Mouse (Mus musculus) C2C12 (cell line): ENCODE results near the gene Spsb4. TPM values are rescaled to one million over a fixed set of nuclear protein-coding genes. Genes with fewer than 3 reads are reported as not detected.

Experiments used
- H3K27me3 ChIP-seq: one replicate; pipeline ENCODE4 v1.6.1; 2011; ENCODE audit not compliant: control insufficient read depth, insufficient read depth, insufficient read length
- H3K36me3 ChIP-seq: one replicate; pipeline ENCODE4 v1.6.1; 2011; ENCODE audit not compliant: control insufficient read depth, insufficient read depth
- H3K4me3 ChIP-seq: one replicate; pipeline ENCODE4 v1.5.1; 2011; ENCODE audit warnings: mild to moderate bottlenecking, control low read depth; ENCODE audit not compliant: poor library complexity, insufficient read depth, severe bottlenecking
- H3K79me2 ChIP-seq: one replicate; pipeline ENCODE4 v1.6.1; 2011; ENCODE audit not compliant: control insufficient read depth, insufficient read depth
- H3K79me3 ChIP-seq: one replicate; pipeline ENCODE4 v1.6.1; 2011; ENCODE audit warnings: low read depth, control low read depth
- H3ac ChIP-seq: one replicate; pipeline ENCODE3; 2011; ENCODE audit warnings: low read depth; ENCODE audit not compliant: control insufficient read depth, insufficient read length
- CEBPB ChIP-seq: IDR thresholded peaks from one replicate; pipeline ENCODE4 v1.6.1; 2011; ENCODE audit warnings: low read depth, mild to moderate bottlenecking, control low read depth, moderate library complexity
- CTCF ChIP-seq: IDR thresholded peaks from one replicate; pipeline ENCODE4 v1.5.1; 2011; ENCODE audit not compliant: control insufficient read depth, insufficient read depth, insufficient read length
- FOSL1 ChIP-seq: IDR thresholded peaks from one replicate; pipeline ENCODE4 v1.8.0; 2011; ENCODE audit warnings: mild to moderate bottlenecking, low read length; ENCODE audit not compliant: poor library complexity, insufficient read depth, severe bottlenecking
- MAX ChIP-seq: IDR thresholded peaks from one replicate; pipeline ENCODE4 v1.6.1; 2011; ENCODE audit warnings: mild to moderate bottlenecking, control low read depth
- MYOD1 ChIP-seq: IDR thresholded peaks from one replicate; pipeline ENCODE4 v1.6.1; 2011; ENCODE audit warnings: low read depth; ENCODE audit not compliant: control insufficient read depth, insufficient read length
- MYOG ChIP-seq: IDR thresholded peaks from one replicate; pipeline ENCODE4 v1.6.1; 2011; ENCODE audit not compliant: control insufficient read depth, insufficient read length; ENCODE audit errors: extremely low read depth
- USF1 ChIP-seq: IDR thresholded peaks from one replicate; pipeline ENCODE4 v1.6.1; 2011; ENCODE audit warnings: low read depth, mild to moderate bottlenecking, control low read depth, moderate library complexity
- polyA plus RNA-seq: library from polyadenylated mRNA; unstranded; fragments of >200 nt; fragmentation: generic; extraction: Trizol; gene quantifications from one replicate; pipeline ENCODE4 v1.2.1, GENCODE M21; 2012; ENCODE audit warnings: missing spikeins

Spsb4 gene
- polyA plus RNA-seq, 1 experiment, result 1.6 TPM

DNA sequence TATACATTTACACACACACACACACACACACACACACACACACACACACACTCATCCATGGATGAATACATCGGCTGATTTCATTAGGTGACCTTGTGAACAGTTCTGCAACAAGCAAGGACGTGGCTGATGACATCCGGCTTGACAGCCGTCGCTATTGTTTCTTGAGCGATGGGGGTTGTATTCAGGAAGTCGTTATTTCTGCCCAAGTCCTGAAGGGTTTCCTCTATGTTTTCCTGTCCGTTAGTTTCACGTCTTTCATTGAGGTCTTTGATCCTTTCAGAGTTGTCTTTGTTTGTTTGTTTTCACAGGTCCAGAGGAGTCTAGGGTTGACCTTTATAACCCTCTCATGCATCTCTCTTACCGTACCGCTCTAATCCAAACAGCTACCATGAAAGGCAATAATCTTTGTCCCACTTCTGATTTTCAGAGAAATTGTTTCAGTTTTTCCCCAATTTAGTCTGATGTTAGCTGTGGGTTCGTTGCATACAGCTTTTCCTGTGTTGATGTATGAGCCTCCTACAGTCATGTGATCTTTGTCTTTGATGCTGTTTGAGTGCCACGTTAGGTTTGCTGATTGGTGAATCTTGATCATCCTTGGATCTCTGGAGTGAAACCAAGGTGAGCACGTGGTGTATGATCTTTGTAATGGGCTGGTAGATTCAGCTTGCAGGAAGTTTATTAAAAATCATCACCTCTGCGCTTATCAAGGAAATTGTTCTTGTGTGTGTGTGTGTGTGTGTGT, 82.9 kb downstream of the Spsb4 start:
- no peak overlapping the region for H3K4me3 ChIP-seq
- H3K36me3 ChIP-seq, result no peaks in the 10 kb centered on the region
- peaks cover 3% of the 10 kb centered on the region for H3K27me3 ChIP-seq
- no peaks in the 10 kb centered on the region for H3K79me2 ChIP-seq
- no peak overlapping the region for H3ac ChIP-seq
- H3K79me3 ChIP-seq, result no peaks in the 10 kb centered on the region
- TF ChIP-seq FOSL1, result no peak
- no peak for TF ChIP-seq MAX
- no peak for TF ChIP-seq CTCF
- TF ChIP-seq MYOD1, result no peak
- no peak for TF ChIP-seq USF1
- no peak for TF ChIP-seq CEBPB
- TF ChIP-seq MYOG, result no peak

- no peaks in the 10 kb centered on the region for H3K36me3 ChIP-seq
- no peaks in the 10 kb centered on the region for H3K79me2 ChIP-seq
- H3K79me3 ChIP-seq, result no peaks in the 10 kb centered on the region
- H3K4me3 ChIP-seq, result no peak overlapping the region
- TF ChIP-seq FOSL1, result no peak
- no peak for TF ChIP-seq MYOD1
- TF ChIP-seq CEBPB, result no peak
- no peak for TF ChIP-seq MAX
- TF ChIP-seq MYOG, result no peak
- TF ChIP-seq USF1, result no peak
- no peak for TF ChIP-seq CTCF
- no peak overlapping the region for H3ac ChIP-seq
- H3K27me3 ChIP-seq, result peaks cover 3% of the 10 kb centered on the region
Measured at GRCm38 (mm10) chr9:96934816-96935215, 83.8 kb downstream of the Spsb4 start.

DNA sequence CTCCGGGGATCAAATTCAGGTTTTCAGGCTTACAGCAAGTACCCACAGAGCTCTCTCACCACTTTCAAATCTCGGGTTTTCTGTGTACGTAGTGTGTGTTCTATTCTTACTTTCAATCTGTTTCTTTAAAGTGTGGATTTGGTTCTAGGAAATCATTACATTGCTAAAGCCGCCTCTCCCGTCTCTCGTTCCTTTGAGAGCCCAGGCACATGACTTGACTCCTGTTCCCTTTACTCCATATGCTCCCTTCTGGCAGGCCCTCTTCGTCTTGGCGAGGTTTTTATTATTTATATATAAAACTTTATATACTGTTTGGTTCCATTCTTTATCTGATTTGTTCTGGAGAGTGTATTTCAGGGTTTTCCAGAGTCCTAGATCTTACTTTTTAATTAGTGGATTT, 85.9 kb downstream of the Spsb4 start:
- H3ac ChIP-seq, result no peak overlapping the region
- H3K36me3 ChIP-seq, result no peaks in the 10 kb centered on the region
- TF ChIP-seq USF1 (no peak), FOSL1 (no peak)
- H3K4me3 ChIP-seq, result no peak overlapping the region
- peaks cover 14% of the 10 kb centered on the region for H3K27me3 ChIP-seq
- H3K79me2 ChIP-seq, result no peaks in the 10 kb centered on the region
- no peaks in the 10 kb centered on the region for H3K79me3 ChIP-seq

- Histone ChIP-seq H3K79me2 (no peaks in the 10 kb centered on the region), H3K79me3 (no peaks in the 10 kb centered on the region), H3K27me3 (peaks cover 31% of the 10 kb centered on the region), H3K36me3 (no peaks in the 10 kb centered on the region), H3ac (no peak overlapping the region), H3K4me3 (no peak overlapping the region)
- TF ChIP-seq CTCF (no peak), MYOG (no peak), MAX (no peak), FOSL1 (no peak), USF1 (no peak), CEBPB (no peak), MYOD1 (no peak)
Measured at GRCm38 (mm10) chr9:96923577-96924316, 94.9 kb downstream of the Spsb4 start.

- no peaks in the 10 kb centered on the region for H3K79me3 ChIP-seq
- H3ac ChIP-seq, result no peak overlapping the region
- peaks cover 26% of the 10 kb centered on the region for H3K27me3 ChIP-seq
- no peaks in the 10 kb centered on the region for H3K36me3 ChIP-seq
- TF ChIP-seq MYOG (no peak), FOSL1 (no peak), CTCF (no peak), MYOD1 (no peak), MAX (no peak)
- H3K79me2 ChIP-seq, result no peaks in the 10 kb centered on the region
- no peak overlapping the region for H3K4me3 ChIP-seq
Measured at GRCm38 (mm10) chr9:96923119-96923518, 95.5 kb downstream of the Spsb4 start.
